Mouse (Mus musculus) left cerebral cortex, adult 9 months (tissue): ENCODE data around the gene Dclk2.

Source experiments
- DNase-seq, 2 experiments: peaks; one replicate each; pipeline ENCODE4 v3.0.0; 2022; ENCODE audit warnings: low spot score in 2 of 2

Gene Dclk2

DNA sequence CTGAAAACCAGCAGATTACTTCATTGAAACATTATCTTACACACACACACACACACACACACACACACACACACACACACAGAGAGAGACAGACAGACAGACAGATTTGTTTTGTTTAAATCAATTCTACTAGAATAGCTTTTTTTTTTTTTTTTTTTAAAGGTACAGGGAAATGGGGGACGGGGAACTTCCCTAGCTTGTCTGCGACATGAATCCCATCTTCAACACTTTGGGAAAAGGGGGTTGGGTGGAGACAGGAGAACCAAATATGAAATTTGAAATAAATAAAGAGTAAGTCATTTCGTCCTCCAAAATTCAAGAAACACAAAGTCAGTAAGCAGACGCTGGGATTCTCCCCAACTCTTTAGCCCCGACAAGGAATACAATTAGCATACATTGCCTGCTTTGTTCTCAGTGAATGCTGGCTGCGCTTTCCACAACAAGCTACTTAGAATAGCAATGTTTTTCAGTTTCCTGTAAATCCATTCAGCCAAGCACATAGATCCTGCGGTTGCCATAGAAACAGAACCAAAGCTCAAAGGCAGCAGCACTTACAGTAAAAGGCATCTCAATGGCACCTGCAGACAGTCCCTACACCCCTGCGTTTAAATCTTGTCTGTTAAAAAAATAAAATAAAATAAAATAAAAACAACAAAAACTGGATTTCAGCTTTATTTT is 75.7 kb downstream of the Dclk2 start:
- peak; percentile 51 to 73 for DNase-seq

DNA sequence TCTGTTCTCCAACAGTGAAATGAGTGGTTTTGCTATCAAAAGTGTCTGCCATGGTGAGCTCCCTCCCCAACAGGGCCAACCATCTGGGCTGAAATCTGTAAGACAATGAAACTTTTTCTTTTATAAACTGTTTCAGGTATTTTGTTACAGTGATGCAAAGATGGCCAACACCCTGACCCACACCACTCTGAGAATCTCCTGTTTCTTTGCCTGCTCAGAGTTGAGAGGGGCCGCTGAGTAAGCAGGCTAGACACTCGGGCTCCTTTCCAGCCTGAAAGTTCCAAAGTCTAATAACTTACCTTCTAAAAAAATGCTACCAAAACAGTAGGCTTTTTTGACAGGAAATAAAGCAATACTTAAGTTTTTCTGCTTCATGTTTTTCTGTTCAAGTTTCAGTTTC is 78.2 kb downstream of the Dclk2 start:
- no peak for DNase-seq

- no peak for DNase-seq
These were observed 81.0 kb downstream of the Dclk2 start for GRCm38 (mm10) chr3:86839606-86840005.

DNA sequence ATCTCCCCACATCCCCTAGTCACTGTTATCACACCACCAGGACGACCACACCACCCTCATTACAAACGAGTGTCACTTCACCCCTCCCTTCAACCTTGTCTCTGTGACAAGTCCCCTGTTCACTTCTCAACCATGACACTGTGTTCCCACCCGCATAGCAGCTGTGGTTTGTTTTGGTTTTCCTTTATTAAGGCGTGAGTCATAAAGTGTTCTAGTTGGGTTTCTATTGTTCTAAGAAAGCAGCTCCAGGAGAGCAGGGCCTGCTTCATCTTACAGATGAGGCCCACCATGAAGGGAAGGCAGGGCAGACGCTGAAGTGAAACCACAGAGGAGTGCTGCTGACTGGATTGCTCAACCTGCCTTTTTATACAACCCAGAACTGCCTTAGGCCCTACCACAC is 83.3 kb downstream of the Dclk2 start:
- no peak for DNase-seq

DNA sequence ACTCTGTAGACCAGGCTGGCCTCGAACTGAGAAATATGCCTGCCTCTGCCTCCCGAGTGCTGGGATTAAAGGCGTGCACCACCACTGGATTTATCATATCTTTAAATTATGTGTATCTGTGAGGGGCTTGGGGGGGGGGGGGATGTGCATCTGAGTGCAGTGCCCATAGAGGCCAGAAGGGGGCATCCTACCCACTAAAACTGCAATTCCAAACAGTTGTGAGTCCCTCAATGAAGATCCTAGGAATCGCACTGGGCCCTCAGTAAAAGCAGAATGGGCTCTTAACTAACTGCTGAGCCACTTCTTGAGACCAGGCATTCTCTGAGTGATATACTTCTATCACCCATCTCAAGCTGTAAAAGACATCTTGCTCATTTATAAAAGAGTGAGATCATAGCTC is 85.5 kb downstream of the Dclk2 start:
- no peak for DNase-seq

GRCm38 (mm10) chr3:86834341-86834740 is 86.3 kb downstream of the Dclk2 start:
- no peak for DNase-seq

- peak in 1 of 2 experiments; percentile 29 for DNase-seq
These were observed 87.9 kb downstream of the Dclk2 start for GRCm38 (mm10) chr3:86832591-86833267.

- DNase-seq, result peak in 1 of 2 experiments; percentile 45
These were observed 88.5 kb downstream of the Dclk2 start for GRCm38 (mm10) chr3:86832115-86832514.

- DNase-seq, result no peak
These were observed 93.1 kb downstream of the Dclk2 start for GRCm38 (mm10) chr3:86827506-86827905.

DNA sequence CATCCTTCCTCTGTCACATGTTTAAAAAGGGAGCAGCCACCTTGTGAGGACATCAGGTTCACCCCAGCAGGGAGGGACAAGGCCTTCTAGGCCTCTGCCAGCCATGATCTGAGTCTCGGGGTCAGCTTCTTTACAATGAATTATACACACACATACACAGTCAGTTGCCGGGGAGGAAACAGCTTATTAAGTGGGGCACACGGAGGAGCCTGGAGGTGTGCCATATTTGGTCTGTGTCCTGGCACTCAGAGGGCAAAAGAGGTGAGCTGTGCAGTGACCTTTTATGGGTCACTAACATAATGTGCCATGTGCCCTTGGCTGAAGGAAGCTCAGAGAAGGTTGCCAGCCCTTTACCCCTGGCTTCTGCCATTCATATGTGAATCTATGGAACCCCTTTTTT is 99.3 kb downstream of the Dclk2 start:
- DNase-seq, result no peak

DNA sequence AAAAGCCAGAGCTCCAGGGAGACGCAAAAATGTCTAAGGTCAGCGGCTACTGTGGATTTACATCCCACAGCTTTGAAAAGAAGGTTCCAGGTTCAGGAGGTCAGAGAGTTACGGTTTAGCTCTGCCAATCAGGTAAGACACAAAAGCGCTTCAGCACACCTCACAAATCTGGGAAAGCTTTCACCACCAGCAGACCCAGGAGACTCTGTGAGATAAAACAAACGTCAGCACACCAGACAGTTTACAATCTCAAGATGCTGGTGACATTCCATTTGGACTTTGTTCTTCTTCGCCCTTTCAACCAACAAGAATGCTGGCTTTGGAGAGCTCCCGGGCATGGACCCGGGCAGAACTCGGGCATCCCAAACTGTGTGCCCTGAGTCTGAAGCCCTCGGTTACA is 100.3 kb downstream of the Dclk2 start:
- no peak for DNase-seq

- DNase-seq, result no peak
These were observed 101.3 kb downstream of the Dclk2 start for GRCm38 (mm10) chr3:86819372-86819771.

GRCm38 (mm10) chr3:86818001-86818585 is 102.6 kb downstream of the Dclk2 start:
- DNase-seq, result no peak

- peak in 1 of 2 experiments; percentile 84 for DNase-seq
These were observed 108.0 kb downstream of the Dclk2 start for GRCm38 (mm10) chr3:86812689-86813088.

DNA sequence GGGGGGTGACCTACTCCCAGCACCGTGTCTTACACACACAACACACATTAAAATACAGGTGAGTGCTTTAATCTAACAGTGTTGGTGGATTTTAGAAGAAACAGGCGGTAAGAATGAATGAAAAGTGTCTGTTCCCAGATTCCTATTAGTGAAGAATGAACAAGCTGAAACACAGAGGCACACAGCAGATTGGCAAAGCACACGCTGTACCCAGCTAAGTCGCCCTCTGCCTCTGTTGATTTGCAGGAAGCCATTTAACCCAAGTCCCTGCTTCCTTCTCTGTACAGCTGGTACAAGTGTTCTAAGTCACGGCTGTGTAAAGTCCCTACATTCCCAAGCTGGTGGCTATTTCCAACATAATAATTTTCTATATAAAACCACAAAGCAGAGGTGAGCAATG is 109.7 kb downstream of the Dclk2 start:
- DNase-seq, result no peak

DNA sequence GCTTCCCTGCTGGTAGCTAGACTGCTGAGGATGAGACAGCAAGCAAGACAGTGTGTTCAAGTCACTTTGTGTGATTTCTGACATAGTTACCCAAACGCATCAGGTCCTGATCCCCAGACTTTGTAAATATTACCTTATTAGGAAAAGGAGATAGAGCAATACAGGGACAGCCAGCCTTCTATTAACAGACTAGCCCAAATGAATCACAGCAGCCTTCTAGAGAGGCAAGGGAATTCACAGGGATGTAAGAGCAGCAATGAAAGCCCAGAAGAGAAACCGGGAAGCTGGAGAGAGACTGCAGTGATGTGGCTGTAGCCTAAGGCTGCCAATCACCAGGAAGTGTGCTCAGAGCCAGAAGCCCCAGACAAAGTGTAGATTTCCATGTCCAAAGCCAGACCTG is 111.0 kb downstream of the Dclk2 start:
- DNase-seq, result no peak

- DNase-seq, result peak in 1 of 2 experiments; percentile 55
These were observed 111.5 kb downstream of the Dclk2 start for GRCm38 (mm10) chr3:86809199-86809598.

DNA sequence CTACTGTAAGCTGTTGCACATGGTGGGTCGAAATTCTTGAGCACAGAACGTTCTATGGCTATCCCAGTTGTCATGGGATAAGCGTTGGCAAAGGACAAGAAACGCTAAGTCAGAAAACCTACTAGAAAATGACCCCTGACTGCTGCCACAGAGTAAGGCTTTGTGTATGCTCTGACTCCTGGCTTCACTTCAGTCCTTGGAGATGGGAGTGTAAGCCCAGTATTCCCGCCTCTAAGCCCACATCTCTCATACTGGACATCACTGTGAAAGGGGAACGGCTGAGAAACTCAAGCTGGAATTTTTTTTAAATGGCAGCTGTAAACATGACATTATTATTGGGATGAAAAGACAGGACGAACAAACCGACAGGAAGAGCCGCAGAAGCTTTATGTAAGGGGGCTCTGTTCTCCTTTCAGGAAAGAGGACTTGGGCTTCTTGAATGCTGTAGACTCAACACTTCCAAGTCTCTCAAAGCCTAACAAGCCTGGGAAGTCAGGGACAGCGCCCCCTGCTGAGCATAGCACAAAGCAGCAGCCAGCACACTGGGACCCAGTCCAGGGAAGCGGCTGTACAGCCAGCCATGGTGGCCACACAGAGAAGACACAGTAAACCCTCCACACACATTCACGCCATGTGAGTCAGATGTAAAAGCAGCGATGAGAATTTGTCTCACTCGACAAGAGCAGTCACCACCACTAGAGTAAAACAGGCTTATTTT is 112.7 kb downstream of the Dclk2 start:
- peak in 1 of 2 experiments; percentile 70 for DNase-seq

GRCm38 (mm10) chr3:86806834-86807233 is 113.8 kb downstream of the Dclk2 start:
- no peak for DNase-seq

GRCm38 (mm10) chr3:86804265-86804664 is 116.4 kb downstream of the Dclk2 start:
- DNase-seq, result peak; percentile 49 to 74

GRCm38 (mm10) chr3:86802825-86803224 is 117.8 kb downstream of the Dclk2 start:
- peak in 1 of 2 experiments; percentile 1 for DNase-seq

GRCm38 (mm10) chr3:86800841-86801240 is 119.8 kb downstream of the Dclk2 start:
- no peak for DNase-seq
